Mouse (Mus musculus): ENCODE data around the gene Myo18a. TPM values are rescaled to one million over a fixed set of nuclear protein-coding genes. Genes with fewer than 3 reads are reported as not detected.

Gene Myo18a
- total RNA-seq, 1 experiment: 33.3 TPM

- H3K36me3 ChIP-seq (ENCODE audit: control insufficient read depth, insufficient read depth, low read length, poor library complexity, severe bottlenecking): peaks cover 2% of the 10 kb centered on the region; the same call in 1 of the 2 replicates
- peaks cover 5% of the 10 kb centered on the region; the same call in 1 of the 2 replicates for H3K9me3 ChIP-seq (ENCODE audit: control insufficient read depth, insufficient read depth, low read depth, low read length)
- TF ChIP-seq ZC3H11A (IDR thresholded peaks at IDR 0.05; ENCODE audit: borderline replicate concordance, low read depth, low read length) (no peak), MAFK (IDR thresholded peaks at IDR 0.05; ENCODE audit: insufficient read depth, low read depth, low read length) (no peak), CHD2 (IDR thresholded peaks at IDR 0.05; ENCODE audit: low read depth, low read length) (no peak), ZNF384 (IDR thresholded peaks at IDR 0.05; ENCODE audit: low read depth, low read length) (no peak)
- peaks cover 4 to 10% of the 10 kb centered on the region in 2 experiments; a peak in 1 of 4 replicates for H3K4me1 ChIP-seq (ENCODE audit: control insufficient read depth in 2 of 2, insufficient read depth in 2 of 2, low read length in 2 of 2, poor library complexity in 1 of 2)
- no peak overlapping the region for H3K4me3 ChIP-seq (ENCODE audit: insufficient read depth in 1 of 2, low read depth in 1 of 2, low read length in 2 of 2, poor library complexity in 1 of 2, severe bottlenecking in 1 of 2)
- H3K9ac ChIP-seq (ENCODE audit: insufficient read depth, low read depth, low read length, poor library complexity, severe bottlenecking): no peak overlapping the region
- no peak for DNase-seq (ENCODE audit: low read depth, low spot score)
- in situ Hi-C loops (cut with MboI; ENCODE audit: low sequenced_read_pairs in 2 of 2, unreplicated experiment in 2 of 2): no loop called here
- H3K27ac ChIP-seq (ENCODE audit: insufficient read depth, low read depth, low read length, poor library complexity, severe bottlenecking): no peak overlapping the region
These were observed 47.0 kb downstream of the Myo18a start for GRCm38 (mm10) chr11:77810018-77810417.

GRCm38 (mm10) chr11:77813969-77814368 lies 50.9 kb downstream of the Myo18a start:
- no peak for DNase-seq (ENCODE audit: low read depth, low spot score)
- no peak overlapping the region for H3K9ac ChIP-seq (ENCODE audit: insufficient read depth, low read depth, low read length, poor library complexity, severe bottlenecking)
- H3K9me3 ChIP-seq (ENCODE audit: control insufficient read depth, insufficient read depth, low read depth, low read length): peaks cover 5% of the 10 kb centered on the region; the same call in 1 of the 2 replicates
- no peak overlapping the region for H3K27ac ChIP-seq (ENCODE audit: insufficient read depth, low read depth, low read length, poor library complexity, severe bottlenecking)
- peaks cover 10% of the 10 kb centered on the region; the same call in 1 of the 2 replicates for H3K36me3 ChIP-seq (ENCODE audit: control insufficient read depth, insufficient read depth, low read length, poor library complexity, severe bottlenecking)
- H3K4me1 ChIP-seq (ENCODE audit: control insufficient read depth in 2 of 2, insufficient read depth in 2 of 2, low read length in 2 of 2, poor library complexity in 1 of 2): peaks cover 0 to 7% of the 10 kb centered on the region in 2 experiments; a peak in 1 of 4 replicates
- in situ Hi-C loops (cut with MboI; ENCODE audit: low sequenced_read_pairs in 2 of 2, unreplicated experiment in 2 of 2): no loop called here
- H3K4me3 ChIP-seq (ENCODE audit: insufficient read depth in 1 of 2, low read depth in 1 of 2, low read length in 2 of 2, poor library complexity in 1 of 2, severe bottlenecking in 1 of 2): no peak overlapping the region
- TF ChIP-seq MAFK (IDR thresholded peaks at IDR 0.05; ENCODE audit: insufficient read depth, low read depth, low read length): no peak
- TF ChIP-seq ZC3H11A (IDR thresholded peaks at IDR 0.05; ENCODE audit: borderline replicate concordance, low read depth, low read length): no peak
- no peak for TF ChIP-seq ZNF384 (IDR thresholded peaks at IDR 0.05; ENCODE audit: low read depth, low read length)

- Histone ChIP-seq H3K9ac (ENCODE audit: insufficient read depth, low read depth, low read length, poor library complexity, severe bottlenecking) (0 out of 2 replicates have a peak overlapping the region, but pooled peaks have one; percentile 13), H3K4me3 (ENCODE audit: insufficient read depth in 1 of 2, low read depth in 1 of 2, low read length in 2 of 2, poor library complexity in 1 of 2, severe bottlenecking in 1 of 2) (no peak overlapping the region), H3K4me1 (ENCODE audit: control insufficient read depth in 2 of 2, insufficient read depth in 2 of 2, low read length in 2 of 2, poor library complexity in 1 of 2) (peaks cover 0 to 7% of the 10 kb centered on the region in 2 experiments; a peak in 1 of 4 replicates), H3K27ac (ENCODE audit: insufficient read depth, low read depth, low read length, poor library complexity, severe bottlenecking) (no peak overlapping the region), H3K36me3 (ENCODE audit: control insufficient read depth, insufficient read depth, low read length, poor library complexity, severe bottlenecking) (peaks cover 10% of the 10 kb centered on the region; the same call in 1 of the 2 replicates), H3K9me3 (ENCODE audit: control insufficient read depth, insufficient read depth, low read depth, low read length) (no peaks in the 10 kb centered on the region)
- TF ChIP-seq HCFC1 (IDR thresholded peaks at IDR 0.05; ENCODE audit: borderline replicate concordance, insufficient read depth, low read length) (no peak), MAFK (IDR thresholded peaks at IDR 0.05; ENCODE audit: insufficient read depth, low read depth, low read length) (no peak), ZC3H11A (IDR thresholded peaks at IDR 0.05; ENCODE audit: borderline replicate concordance, low read depth, low read length) (peak; percentile 81; the same call in 1 of the 2 replicates)
- in situ Hi-C loops (cut with MboI; ENCODE audit: low sequenced_read_pairs in 2 of 2, unreplicated experiment in 2 of 2): no loop called here
- peak; percentile 59 for DNase-seq (ENCODE audit: low read depth, low spot score)
These were observed 53.0 kb downstream of the Myo18a start for GRCm38 (mm10) chr11:77816003-77816402.

GRCm38 (mm10) chr11:77821648-77822047 lies 58.6 kb downstream of the Myo18a start:
- H3K36me3 ChIP-seq (ENCODE audit: control insufficient read depth, insufficient read depth, low read length, poor library complexity, severe bottlenecking): peaks cover 13% of the 10 kb centered on the region; the same call in 1 of the 2 replicates
- no peak overlapping the region for H3K4me3 ChIP-seq (ENCODE audit: insufficient read depth in 1 of 2, low read depth in 1 of 2, low read length in 2 of 2, poor library complexity in 1 of 2, severe bottlenecking in 1 of 2)
- no peak for TF ChIP-seq ZC3H11A (IDR thresholded peaks at IDR 0.05; ENCODE audit: borderline replicate concordance, low read depth, low read length)
- no peak for TF ChIP-seq MAFK (IDR thresholded peaks at IDR 0.05; ENCODE audit: insufficient read depth, low read depth, low read length)
- no peak for TF ChIP-seq HCFC1 (IDR thresholded peaks at IDR 0.05; ENCODE audit: borderline replicate concordance, insufficient read depth, low read length)
- no peak for TF ChIP-seq ZNF384 (IDR thresholded peaks at IDR 0.05; ENCODE audit: low read depth, low read length)
- no peak for TF ChIP-seq CHD2 (IDR thresholded peaks at IDR 0.05; ENCODE audit: low read depth, low read length)
- H3K27ac ChIP-seq (ENCODE audit: insufficient read depth, low read depth, low read length, poor library complexity, severe bottlenecking): no peak overlapping the region
- peaks cover 2 to 16% of the 10 kb centered on the region in 2 experiments; a peak in 2 of 4 replicates for H3K4me1 ChIP-seq (ENCODE audit: control insufficient read depth in 2 of 2, insufficient read depth in 2 of 2, low read length in 2 of 2, poor library complexity in 1 of 2)
- DNase-seq (ENCODE audit: low read depth, low spot score): peak; percentile 60
- no peak overlapping the region; the same call in 1 of the 2 replicates for H3K9ac ChIP-seq (ENCODE audit: insufficient read depth, low read depth, low read length, poor library complexity, severe bottlenecking)
- in situ Hi-C loops (cut with MboI; ENCODE audit: low sequenced_read_pairs in 2 of 2, unreplicated experiment in 2 of 2): no loop called here
- no peaks in the 10 kb centered on the region for H3K9me3 ChIP-seq (ENCODE audit: control insufficient read depth, insufficient read depth, low read depth, low read length)

- H3K9ac ChIP-seq (ENCODE audit: insufficient read depth, low read depth, low read length, poor library complexity, severe bottlenecking): no peak overlapping the region
- in situ Hi-C loops (cut with MboI; ENCODE audit: low sequenced_read_pairs in 2 of 2, unreplicated experiment in 2 of 2): no loop called here
- TF ChIP-seq HCFC1 (IDR thresholded peaks at IDR 0.05; ENCODE audit: borderline replicate concordance, insufficient read depth, low read length): no peak
- TF ChIP-seq CHD2 (IDR thresholded peaks at IDR 0.05; ENCODE audit: low read depth, low read length): no peak
- 0 out of 2 replicates have a peak, but pooled peaks have one; percentile 11 for TF ChIP-seq ZC3H11A (IDR thresholded peaks at IDR 0.05; ENCODE audit: borderline replicate concordance, low read depth, low read length)
These were observed 59.7 kb downstream of the Myo18a start for GRCm38 (mm10) chr11:77822781-77823180.

More at GRCm38 (mm10) chr11:77822781-77823180, 59.7 kb downstream of the Myo18a start:
- no peak overlapping the region for H3K27ac ChIP-seq (ENCODE audit: insufficient read depth, low read depth, low read length, poor library complexity, severe bottlenecking)
- peak; percentile 80 for DNase-seq (ENCODE audit: low read depth, low spot score)
- H3K4me1 ChIP-seq (ENCODE audit: control insufficient read depth in 2 of 2, insufficient read depth in 2 of 2, low read length in 2 of 2, poor library complexity in 1 of 2): peaks cover 2 to 16% of the 10 kb centered on the region in 2 experiments; a peak in 2 of 4 replicates
- peaks cover 18% of the 10 kb centered on the region; the same call in 1 of the 2 replicates for H3K36me3 ChIP-seq (ENCODE audit: control insufficient read depth, insufficient read depth, low read length, poor library complexity, severe bottlenecking)
- H3K4me3 ChIP-seq (ENCODE audit: insufficient read depth in 1 of 2, low read depth in 1 of 2, low read length in 2 of 2, poor library complexity in 1 of 2, severe bottlenecking in 1 of 2): no peak overlapping the region
- no peaks in the 10 kb centered on the region for H3K9me3 ChIP-seq (ENCODE audit: control insufficient read depth, insufficient read depth, low read depth, low read length)

Data from ES-E14 (cell line).